Mouse (Mus musculus): ENCODE results near the gene Pln.

- TF ChIP-seq CTCF (IDR thresholded peaks at IDR 0.05; ENCODE audit: low read depth) (no peak), EP300 (optimal IDR thresholded peaks at IDR 0.05) (peak; percentile 84)
These were observed 12.8 kb upstream of the Pln start for GRCm38 (mm10) chr10:53324663-53325062.

Data from stomach, postnatal 0 days (tissue).